Mouse (Mus musculus) forebrain, embryonic 15.5 days (tissue): Measurements from ENCODE around the gene Pdzd7. TPM values are rescaled to one million over a fixed set of nuclear protein-coding genes. Genes with fewer than 3 reads are reported as not detected.

Experiments
- ATAC-seq: fragments of 200-750 bp; cut with Nextera tagmentation; replicated peaks from 2 replicates; pipeline ENCODE4 v1.8.0; 2017; ENCODE audit warnings: mild to moderate bottlenecking, moderate TSS enrichment, moderate library complexity
- H3K27ac ChIP-seq: fragments of 300-500 bp; sonication (generic); replicated peaks from 2 replicates; pipeline ENCODE4 v1.5.1; 2015; ENCODE audit warnings: mild to moderate bottlenecking, inconsistent platforms
- H3K27me3 ChIP-seq: fragments of 300-500 bp; sonication (generic); 2 replicates; pipeline ENCODE4 v1.6.1; 2015; ENCODE audit warnings: inconsistent platforms
- H3K36me3 ChIP-seq: fragments of 300-500 bp; sonication (generic); 2 replicates; pipeline ENCODE4 v1.6.1; 2015; ENCODE audit warnings: mild to moderate bottlenecking, inconsistent platforms
- H3K4me1 ChIP-seq: fragments of 300-500 bp; sonication (generic); 2 replicates; pipeline ENCODE4 v1.6.1; 2015; ENCODE audit warnings: inconsistent platforms
- H3K4me2 ChIP-seq: fragments of 300-500 bp; sonication (generic); replicated peaks from 2 replicates; pipeline ENCODE4 v1.6.1; 2015; ENCODE audit warnings: mild to moderate bottlenecking, inconsistent platforms
- H3K4me3 ChIP-seq: fragments of 300-500 bp; sonication (generic); 2 replicates; pipeline ENCODE4 v1.5.1; 2015; ENCODE audit warnings: mild to moderate bottlenecking, inconsistent platforms
- H3K9ac ChIP-seq: fragments of 300-500 bp; sonication (generic); replicated peaks from 2 replicates; pipeline ENCODE4 v1.6.1; 2015; ENCODE audit warnings: mild to moderate bottlenecking, inconsistent platforms
- H3K9me3 ChIP-seq: fragments of 300-500 bp; sonication (generic); 2 replicates; pipeline ENCODE4 v1.6.1; 2016; ENCODE audit warnings: inconsistent platforms
- WGBS: fragments of 180-500 bp; shearing (Covaris S2); methylation state at CpG from one replicate; pipeline ENCODE4 v1.1.7; 2015; ENCODE audit warnings: mixed read lengths; 5-methylcytosine and 5-hydroxymethylcytosine counted together
- polyA plus RNA-seq: library from polyadenylated mRNA; unstranded; fragments of >200 nt; fragmentation: Nextera tagmentation; extraction: Ambion mirVana; gene quantifications from 2 replicates; pipeline ENCODE4 v1.2.1, GENCODE M21; 2015

Gene Pdzd7
- polyA plus RNA-seq, 1 experiment from 2014 or later: 2.2 TPM

GRCm38 (mm10) chr19:45013581-45014225 is 31.8 kb downstream of the Pdzd7 start:
- H3K9ac ChIP-seq: no peak overlapping the region
- peaks cover 49% of the 10 kb centered on the region for H3K4me1 ChIP-seq
- ATAC-seq: no peak
- H3K36me3 ChIP-seq: peaks cover 27% of the 10 kb centered on the region
- WGBS: 71% methylated on average over 6 of the region's 6 CpGs
- H3K9me3 ChIP-seq: no peaks in the 10 kb centered on the region
- H3K4me2 ChIP-seq: no peak overlapping the region
- no peaks in the 10 kb centered on the region for H3K27me3 ChIP-seq
- no peak overlapping the region for H3K27ac ChIP-seq
- no peak overlapping the region for H3K4me3 ChIP-seq

GRCm38 (mm10) chr19:45012636-45013035 is 32.9 kb downstream of the Pdzd7 start:
- Histone ChIP-seq H3K4me2 (no peak overlapping the region), H3K36me3 (peaks cover 27% of the 10 kb centered on the region), H3K4me1 (peaks cover 55% of the 10 kb centered on the region), H3K27me3 (no peaks in the 10 kb centered on the region), H3K9me3 (no peaks in the 10 kb centered on the region), H3K27ac (peak overlapping the region; percentile 67), H3K4me3 (no peak overlapping the region), H3K9ac (0 out of 2 replicates have a peak overlapping the region, but pooled peaks have one; percentile 9)
- 29% methylated on average over 6 of the region's 6 CpGs for WGBS
- no peak for ATAC-seq

GRCm38 (mm10) chr19:45012219-45012618 is 33.3 kb downstream of the Pdzd7 start:
- H3K27ac ChIP-seq: peak overlapping the region; percentile 67
- H3K9me3 ChIP-seq: no peaks in the 10 kb centered on the region
- peaks cover 57% of the 10 kb centered on the region for H3K4me1 ChIP-seq
- H3K9ac ChIP-seq: 0 out of 2 replicates have a peak overlapping the region, but pooled peaks have one; percentile 9
- H3K4me3 ChIP-seq: no peak overlapping the region
- no peaks in the 10 kb centered on the region for H3K27me3 ChIP-seq
- 78% methylated on average over 8 of the region's 8 CpGs for WGBS
- peaks cover 27% of the 10 kb centered on the region for H3K36me3 ChIP-seq
- no peak overlapping the region for H3K4me2 ChIP-seq
- ATAC-seq: no peak

GRCm38 (mm10) chr19:45010646-45011045 is 34.9 kb downstream of the Pdzd7 start:
- no peak for ATAC-seq
- Histone ChIP-seq H3K27ac (no peak overlapping the region), H3K4me3 (no peak overlapping the region)

GRCm38 (mm10) chr19:45007425-45008191 is 37.9 kb downstream of the Pdzd7 start:
- H3K9ac ChIP-seq: 0 out of 2 replicates have a peak overlapping the region, but pooled peaks have one; percentile 80
- H3K27me3 ChIP-seq: no peaks in the 10 kb centered on the region
- H3K27ac ChIP-seq: 0 out of 2 replicates have a peak overlapping the region, but pooled peaks have one; percentile 34
- H3K4me2 ChIP-seq: peak overlapping the region; percentile 89
- peaks cover 43% of the 10 kb centered on the region for H3K36me3 ChIP-seq
- no peak for ATAC-seq
- H3K9me3 ChIP-seq: no peaks in the 10 kb centered on the region
- H3K4me1 ChIP-seq: peaks cover 40% of the 10 kb centered on the region
- peak overlapping the region; percentile 89 for H3K4me3 ChIP-seq
- 93% methylated on average over 20 of the region's 20 CpGs for WGBS

More at GRCm38 (mm10) chr19:45010646-45011045, 34.9 kb downstream of the Pdzd7 start:
- Histone ChIP-seq H3K27me3 (no peaks in the 10 kb centered on the region), H3K9me3 (no peaks in the 10 kb centered on the region), H3K4me1 (peaks cover 49% of the 10 kb centered on the region), H3K9ac (no peak overlapping the region), H3K36me3 (peaks cover 27% of the 10 kb centered on the region), H3K4me2 (no peak overlapping the region)
- WGBS: 89% methylated on average over 4 of the region's 4 CpGs

- H3K4me1 ChIP-seq: peaks cover 35% of the 10 kb centered on the region
- H3K4me2 ChIP-seq: peak overlapping the region; percentile 89
- no peak for ATAC-seq
- H3K27me3 ChIP-seq: no peaks in the 10 kb centered on the region
- peak overlapping the region; percentile 89 for H3K4me3 ChIP-seq
- no peaks in the 10 kb centered on the region for H3K9me3 ChIP-seq
- peak overlapping the region; percentile 34 for H3K27ac ChIP-seq
- H3K9ac ChIP-seq: peak overlapping the region; percentile 80
- peaks cover 48% of the 10 kb centered on the region for H3K36me3 ChIP-seq
- 36% methylated on average over 17 of the region's 17 CpGs for WGBS
Observed at GRCm38 (mm10) chr19:45007021-45007420, 38.5 kb downstream of the Pdzd7 start.

- H3K36me3 ChIP-seq: peaks cover 48% of the 10 kb centered on the region
- no peaks in the 10 kb centered on the region for H3K9me3 ChIP-seq
- H3K27me3 ChIP-seq: no peaks in the 10 kb centered on the region
- H3K4me3 ChIP-seq: peak within 1 kb of the TSS; percentile 89
- peak; percentile 94 for ATAC-seq
- H3K9ac ChIP-seq: peak within 1 kb of the TSS; percentile 80
- WGBS: under 1% methylated on average over 82 of the region's 82 CpGs
- H3K4me2 ChIP-seq: peak within 1 kb of the TSS; percentile 89
- H3K27ac ChIP-seq: peak within 1 kb of the TSS; percentile 70
- H3K4me1 ChIP-seq: peaks cover 35% of the 10 kb centered on the region
Observed at GRCm38 (mm10) chr19:45005957-45006712, 39.4 kb downstream of the Pdzd7 start, which contains the start of gene Mrpl43. Mrpl43 (minus strand) TSS chr19:45006442.

DNA sequence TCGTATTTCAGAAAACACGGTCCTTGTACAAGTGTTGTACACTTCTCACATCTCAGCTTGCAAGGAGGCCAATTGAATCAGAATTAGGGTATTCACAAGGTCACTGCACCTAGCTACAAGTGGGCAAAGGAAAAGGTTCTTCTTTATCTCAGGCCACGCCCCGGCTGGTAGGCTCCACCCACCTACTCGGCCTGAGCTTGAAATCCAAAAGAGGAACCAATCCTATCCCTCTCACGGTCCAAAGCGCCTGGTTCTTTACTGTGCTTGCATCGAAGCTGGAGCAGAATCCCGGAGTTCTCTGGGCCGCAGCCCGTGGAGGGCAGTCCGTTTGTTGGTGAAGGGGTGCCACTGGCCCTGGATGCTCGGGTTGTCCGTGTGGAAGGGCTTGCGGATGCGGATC is 40.1 kb downstream of the Pdzd7 start, which contains the start of gene Twnk:
TSS of gene Twnk (plus strand) at position 220 of the 400 bp plus-strand sequence.
- H3K36me3 ChIP-seq: peaks cover 49% of the 10 kb centered on the region
- peaks cover 35% of the 10 kb centered on the region for H3K4me1 ChIP-seq
- WGBS: 9% methylated on average over 16 of the region's 16 CpGs
- no peak for ATAC-seq
- H3K27me3 ChIP-seq: no peaks in the 10 kb centered on the region
- peak within 1 kb of the TSS; percentile 89 for H3K4me2 ChIP-seq
- H3K9me3 ChIP-seq: no peaks in the 10 kb centered on the region
- peak within 1 kb of the TSS; percentile 70 for H3K27ac ChIP-seq
- peak within 1 kb of the TSS; percentile 89 for H3K4me3 ChIP-seq
- H3K9ac ChIP-seq: peak within 1 kb of the TSS; percentile 80

- no peak overlapping the region for H3K4me2 ChIP-seq
- no peak overlapping the region for H3K4me3 ChIP-seq
- 87% methylated on average over 7 of the region's 7 CpGs for WGBS
- H3K4me1 ChIP-seq: peaks cover 33% of the 10 kb centered on the region
- H3K27ac ChIP-seq: no peak overlapping the region
- peaks cover 51% of the 10 kb centered on the region for H3K36me3 ChIP-seq
- H3K9ac ChIP-seq: no peak overlapping the region
- H3K9me3 ChIP-seq: no peaks in the 10 kb centered on the region
- no peaks in the 10 kb centered on the region for H3K27me3 ChIP-seq
- no peak for ATAC-seq
Observed at GRCm38 (mm10) chr19:45003740-45004516, 41.6 kb downstream of the Pdzd7 start.

- H3K9me3 ChIP-seq: no peaks in the 10 kb centered on the region
- no peak for ATAC-seq
Observed at GRCm38 (mm10) chr19:45002301-45002700, 43.2 kb downstream of the Pdzd7 start.

GRCm38 (mm10) chr19:44999647-45000046 is 45.9 kb downstream of the Pdzd7 start:
- no peak overlapping the region for H3K27ac ChIP-seq
- H3K27me3 ChIP-seq: no peaks in the 10 kb centered on the region
- 88% methylated on average over 8 of the region's 8 CpGs for WGBS
- H3K9ac ChIP-seq: no peak overlapping the region
- ATAC-seq: no peak
- no peak overlapping the region for H3K4me3 ChIP-seq
- H3K9me3 ChIP-seq: no peaks in the 10 kb centered on the region
- no peaks in the 10 kb centered on the region for H3K4me1 ChIP-seq
- H3K4me2 ChIP-seq: no peak overlapping the region
- peaks cover 75% of the 10 kb centered on the region for H3K36me3 ChIP-seq

More at GRCm38 (mm10) chr19:45002301-45002700, 43.2 kb downstream of the Pdzd7 start:
- H3K4me1 ChIP-seq: peaks cover 17% of the 10 kb centered on the region
- no peak overlapping the region for H3K27ac ChIP-seq
- no peak overlapping the region for H3K9ac ChIP-seq
- H3K4me2 ChIP-seq: no peak overlapping the region
- H3K36me3 ChIP-seq: peaks cover 64% of the 10 kb centered on the region
- H3K4me3 ChIP-seq: no peak overlapping the region
- no peaks in the 10 kb centered on the region for H3K27me3 ChIP-seq
- WGBS: 74% methylated on average over 3 of the region's 3 CpGs
